Mouse (Mus musculus) spleen, postnatal 0 days (tissue): ENCODE data around the gene BC028528. TPM values are rescaled to one million over a fixed set of nuclear protein-coding genes. Genes with fewer than 3 reads are reported as not detected.

Experiments used
- polyA plus RNA-seq: library from polyadenylated mRNA; unstranded; fragments of >200 nt; fragmentation: Nextera tagmentation; extraction: Ambion mirVana; gene quantifications from 2 replicates; pipeline ENCODE4 v1.2.1, GENCODE M21; 2015

BC028528 gene
- polyA plus RNA-seq, result 18.9 and 21.4 TPM in 2 replicates

GRCm38 (mm10) chr3:95891211-95892065 is at the start of gene BC028528:
Gene BC028528, minus strand, starts transcription at chr3:95892005.

DNA sequence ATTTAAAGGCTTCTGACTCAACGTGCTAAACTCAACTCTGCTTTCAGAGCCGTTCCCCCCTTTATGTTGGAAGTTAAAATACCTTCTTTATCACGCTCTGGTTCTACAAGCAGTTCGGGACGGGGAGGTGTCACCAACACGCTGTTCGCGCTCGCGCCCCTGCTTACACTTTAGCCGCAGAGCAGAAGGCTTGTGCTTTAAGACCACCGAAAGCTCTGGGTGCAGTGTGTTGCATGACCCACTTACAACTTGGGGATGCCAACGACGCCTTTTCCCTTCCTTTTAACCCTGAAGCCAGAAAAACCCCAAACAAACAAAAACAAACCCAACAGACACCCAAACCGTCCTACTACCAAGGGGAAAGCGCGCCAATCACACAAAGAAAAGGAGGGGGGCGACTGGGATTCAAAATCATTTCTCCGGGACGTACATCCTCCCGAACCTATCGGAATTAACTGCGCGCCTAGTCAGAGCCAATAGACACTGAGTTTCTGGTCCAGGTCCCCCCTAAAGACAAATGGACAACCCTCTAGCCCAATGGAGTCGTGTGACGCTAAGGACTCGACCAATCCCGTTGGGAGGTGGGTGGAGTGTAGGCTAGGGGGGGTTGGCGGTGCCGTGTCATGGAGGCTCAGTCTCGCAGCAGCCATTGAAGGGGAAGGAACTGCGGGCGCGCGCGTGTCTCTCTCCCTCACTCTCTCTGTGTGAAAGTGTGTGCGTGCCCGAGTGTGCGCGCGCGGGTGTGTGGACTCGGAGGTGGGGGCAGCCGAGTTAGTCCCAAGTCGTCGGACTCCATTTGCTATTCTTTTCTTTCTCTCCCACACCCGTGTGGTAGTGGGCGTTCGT is 37.1 kb upstream of the BC028528 start, which contains the start of gene Anp32e:
Gene Anp32e, plus strand, starts transcription at position 589 of the 846 bp plus-strand sequence.

GRCm38 (mm10) chr3:95904568-95904967 is 12.8 kb upstream of the BC028528 start, which contains the start of gene Car14:
Gene Car14, minus strand, starts transcription at chr3:95904691.

GRCm38 (mm10) chr3:95893606-95894316 is 2.0 kb upstream of the BC028528 start, which contains the start of gene Aph1a:
Gene Aph1a, plus strand, starts transcription at chr3:95893969.

DNA sequence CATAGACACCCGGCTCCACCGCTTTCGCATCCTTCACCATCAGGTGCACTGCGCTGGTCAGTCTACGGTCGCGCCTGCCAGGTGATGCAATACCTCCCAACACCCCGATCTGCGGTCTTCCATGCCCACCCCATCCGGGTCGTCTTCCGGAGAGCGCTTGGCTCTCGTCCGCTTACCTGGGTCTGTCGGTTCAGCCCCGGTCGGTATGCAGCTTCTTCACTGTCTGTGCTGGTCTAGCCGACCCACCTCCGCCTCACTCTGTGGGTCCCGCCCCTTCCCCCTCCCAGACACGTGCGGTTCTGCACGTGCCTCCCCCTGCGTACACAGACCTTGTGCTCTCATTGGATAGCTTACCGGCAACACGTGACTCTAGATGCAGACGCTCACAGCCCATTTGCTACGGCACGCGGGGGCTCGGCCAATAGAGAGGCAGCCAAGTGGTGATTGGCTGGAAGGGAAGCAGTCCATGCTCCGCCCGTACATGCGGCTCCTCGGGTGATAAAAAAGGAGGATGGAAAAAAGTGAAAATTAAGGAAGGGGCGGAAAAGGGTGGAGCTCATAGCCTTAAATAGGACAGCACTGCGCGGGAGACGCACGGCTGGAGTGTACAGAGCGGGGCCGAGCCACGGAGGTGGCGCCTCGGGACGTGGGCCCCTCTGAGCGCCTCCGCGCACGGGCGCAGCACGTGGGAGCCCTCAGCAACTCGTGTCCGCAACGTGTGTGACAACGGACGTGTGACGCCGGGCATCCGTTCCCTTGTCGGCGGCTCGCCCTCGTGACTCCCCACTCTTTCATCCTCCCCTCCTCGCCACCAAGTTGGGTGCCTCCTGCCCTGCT is 9.6 kb downstream of the BC028528 start, which contains the start of gene Ciart:
Gene Ciart, minus strand, starts transcription at position 273 of the 837 bp plus-strand sequence.

GRCm38 (mm10) chr3:95871392-95871867 is 20.4 kb downstream of the BC028528 start, which contains the start of gene Mrps21:
Gene Mrps21, minus strand, starts transcription at chr3:95871519.

GRCm38 (mm10) chr3:95855502-95856089 is 36.2 kb downstream of the BC028528 start, which contains the start of gene Prpf3:
Gene Prpf3, minus strand, starts transcription at chr3:95855885.

Other genes starting within 250 kb of the BC028528 start
- gene Mcl1, start 233.2 kb downstream of the BC028528 start, polyA plus RNA-seq, result 55.0 and 55.3 TPM in 2 replicates
- 1.9 and 3.0 TPM in 2 replicates for gene Adamtsl4, start 204.1 kb downstream of the BC028528 start, polyA plus RNA-seq
- 26.6 and 30.1 TPM in 2 replicates for gene Ecm1, start 152.4 kb downstream of the BC028528 start, polyA plus RNA-seq
- 30.3 and 33.5 TPM in 2 replicates for gene Tars2, start 131.8 kb downstream of the BC028528 start, polyA plus RNA-seq
- 13.3 and 13.6 TPM in 2 replicates for gene Rprd2, start 73.1 kb downstream of the BC028528 start, polyA plus RNA-seq
- 25.4 and 27.7 TPM in 2 replicates for gene Prpf3, start 36.1 kb downstream of the BC028528 start, polyA plus RNA-seq
- 226 and 236 TPM in 2 replicates for gene Mrps21, start 20.5 kb downstream of the BC028528 start, polyA plus RNA-seq
- gene Ciart, start 9.8 kb downstream of the BC028528 start, polyA plus RNA-seq, result 0.75 and 1.0 TPM in 2 replicates
- 18.8 and 19.8 TPM in 2 replicates for gene Aph1a, start 2.0 kb upstream of the BC028528 start, polyA plus RNA-seq
- 0.22 and 0.42 TPM in 2 replicates for gene Car14, start 12.7 kb upstream of the BC028528 start, polyA plus RNA-seq
- 238 and 265 TPM in 2 replicates for gene Anp32e, start 37.2 kb upstream of the BC028528 start, polyA plus RNA-seq
- gene Plekho1, start 104.0 kb upstream of the BC028528 start, polyA plus RNA-seq, result 16.2 and 21.1 TPM in 2 replicates
- 23.9 and 26.4 TPM in 2 replicates for gene Vps45, start 166.5 kb upstream of the BC028528 start, polyA plus RNA-seq
- gene Otud7b, start 212.5 kb upstream of the BC028528 start, polyA plus RNA-seq, result 11.7 and 13.6 TPM in 2 replicates